Mouse (Mus musculus) stomach, postnatal 0 days (tissue): Measurements from ENCODE around the gene Impg2.

Source experiments
- CTCF ChIP-seq: IDR thresholded peaks from 2 replicates; pipeline ENCODE4 v1.5.1; 2016; ENCODE audit warnings: antibody characterized with exemption, low read depth, mild to moderate bottlenecking, moderate library complexity
- EP300 ChIP-seq: optimal IDR thresholded peaks from 2 replicates; pipeline ENCODE3; 2016; ENCODE audit warnings: antibody characterized with exemption

DNA sequence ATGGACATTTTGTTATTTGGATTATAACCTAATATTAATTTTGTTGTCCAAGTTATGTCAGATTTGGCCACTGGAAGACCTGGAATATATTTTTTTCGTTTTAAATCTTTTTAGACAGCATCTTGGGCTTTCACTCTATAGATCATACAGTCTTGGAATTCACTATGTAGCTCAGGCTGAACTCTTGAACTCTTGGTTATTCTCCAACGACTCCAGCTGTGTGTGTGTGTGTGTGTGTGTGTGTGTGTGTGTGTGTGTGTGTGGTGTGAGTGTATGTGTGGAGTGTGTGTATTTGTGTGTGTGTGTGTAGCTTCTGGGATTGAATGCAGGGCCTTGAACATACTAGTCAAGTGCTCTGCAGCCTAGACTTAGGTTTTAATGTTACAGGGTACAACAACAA is 25.3 kb downstream of the Impg2 start:
- TF ChIP-seq CTCF (no peak), EP300 (no peak)
